Mouse (Mus musculus) ES-Bruce4 (cell line): Measurements from ENCODE around the gene Cbl.

ENCODE experiments used
- CTCF ChIP-seq: IDR thresholded peaks from one replicate; pipeline ENCODE4 v1.8.1; 2011; ENCODE audit warnings: low read depth, low read length
- POLR2A ChIP-seq: IDR thresholded peaks from one replicate; pipeline ENCODE4 v1.8.1; 2011; ENCODE audit warnings: low read length; ENCODE audit not compliant: insufficient read depth

GRCm38 (mm10) chr9:44255136-44255521 is 21.3 kb upstream of the Cbl start:
- no peak for TF ChIP-seq CTCF
- TF ChIP-seq POLR2A = no peak
